Mouse (Mus musculus): ENCODE results near the gene Gnai3. TPM values are rescaled to one million over a fixed set of nuclear protein-coding genes. Genes with fewer than 3 reads are reported as not detected.
A peak's percentile ranks its signal among the peaks of the same experiment; 100 is the strongest.

The Gnai3 gene
- polyA plus RNA-seq (2015; fragmentation: Nextera tagmentation; extraction: Ambion mirVana) = 134 and 147 TPM in 2 replicates

GRCm38 (mm10) chr3:108145534-108146445 is at the start of gene Gnai3:
Gene Gnai3, minus strand, starts transcription at chr3:108146146.
- H3K36me3 ChIP-seq (ENCODE audit: insufficient read depth, low read length) = no peaks in the 10 kb centered on the region
- DNase-seq (ENCODE audit: low spot score) = peak; percentile 98
- ATAC-seq (replicated peaks; ENCODE audit: low FRiP score, low read depth) = peak; percentile 94
- peak; percentile 39; the same call in 1 of the 2 replicates for TF ChIP-seq CTCF (IDR thresholded peaks at IDR 0.05; ENCODE audit: low read depth)
- H3K4me2 ChIP-seq (ENCODE audit: low read length) = peak within 1 kb of the TSS; percentile 64
- H3K4me1 ChIP-seq (replicated peaks; ENCODE audit: insufficient read depth, low read length) = peaks cover 13% of the 10 kb centered on the region
- peak within 1 kb of the TSS; percentile 97 for H3K4me3 ChIP-seq (replicated peaks; ENCODE audit: low read depth, low read length)
- under 1% methylated on average over 63 of the region's 63 CpGs for WGBS
- no peaks in the 10 kb centered on the region for H3K27me3 ChIP-seq (ENCODE audit: insufficient read depth, low read length)
- H3K27ac ChIP-seq = peak within 1 kb of the TSS; percentile 97
- H3K9ac ChIP-seq (ENCODE audit: low read depth, low read length) = peak within 1 kb of the TSS; percentile 94
- no peaks in the 10 kb centered on the region for H3K9me3 ChIP-seq (replicated peaks; ENCODE audit: low read length)

- whole genome bisulfite sequencing = 71% methylated on average over 4 of the region's 4 CpGs
- H3K4me2 ChIP-seq (ENCODE audit: low read length) = no peak overlapping the region
- 0 out of 2 replicates have a peak, but pooled peaks cover 2% of the 10 kb centered on the region for H3K36me3 ChIP-seq (ENCODE audit: insufficient read depth, low read length)
These were observed 49.3 kb upstream of the Gnai3 start for GRCm38 (mm10) chr3:108195287-108195686.

GRCm38 (mm10) chr3:108193686-108194085 is 47.7 kb upstream of the Gnai3 start:
- 59% methylated on average over 4 of the region's 4 CpGs for WGBS

More at GRCm38 (mm10) chr3:108195287-108195686, 49.3 kb upstream of the Gnai3 start:
- Histone ChIP-seq H3K9ac (ENCODE audit: low read depth, low read length) (no peak overlapping the region), H3K27ac (no peak overlapping the region), H3K4me1 (replicated peaks; ENCODE audit: insufficient read depth, low read length) (peaks cover 23% of the 10 kb centered on the region), H3K4me3 (replicated peaks; ENCODE audit: low read depth, low read length) (no peak overlapping the region), H3K27me3 (ENCODE audit: insufficient read depth, low read length) (no peaks in the 10 kb centered on the region), H3K9me3 (replicated peaks; ENCODE audit: low read length) (no peaks in the 10 kb centered on the region)
- ATAC-seq (replicated peaks; ENCODE audit: low FRiP score, low read depth) (no peak), DNase-seq (ENCODE audit: low spot score) (no peak)
- TF ChIP-seq CTCF (IDR thresholded peaks at IDR 0.05; ENCODE audit: low read depth) = no peak

GRCm38 (mm10) chr3:108189897-108190296 is 44.0 kb upstream of the Gnai3 start:
- H3K4me2 ChIP-seq (ENCODE audit: low read length) = no peak overlapping the region; the same call in 1 of the 2 replicates
- no peaks in the 10 kb centered on the region for H3K9me3 ChIP-seq (replicated peaks; ENCODE audit: low read length)
- H3K27ac ChIP-seq = no peak overlapping the region
- 46% methylated on average over 5 of the region's 5 CpGs for WGBS
- no peaks in the 10 kb centered on the region for H3K27me3 ChIP-seq (ENCODE audit: insufficient read depth, low read length)
- ATAC-seq (replicated peaks; ENCODE audit: low FRiP score, low read depth) = no peak
- no peak for DNase-seq (ENCODE audit: low spot score)
- no peak overlapping the region for H3K9ac ChIP-seq (ENCODE audit: low read depth, low read length)
- TF ChIP-seq CTCF (IDR thresholded peaks at IDR 0.05; ENCODE audit: low read depth) = no peak
- H3K4me1 ChIP-seq (replicated peaks; ENCODE audit: insufficient read depth, low read length) = peaks cover 10% of the 10 kb centered on the region
- no peaks in the 10 kb centered on the region for H3K36me3 ChIP-seq (ENCODE audit: insufficient read depth, low read length)
- no peak overlapping the region for H3K4me3 ChIP-seq (replicated peaks; ENCODE audit: low read depth, low read length)

More at GRCm38 (mm10) chr3:108193686-108194085, 47.7 kb upstream of the Gnai3 start:
- Histone ChIP-seq H3K27me3 (ENCODE audit: insufficient read depth, low read length) (no peaks in the 10 kb centered on the region), H3K4me1 (replicated peaks; ENCODE audit: insufficient read depth, low read length) (peaks cover 20% of the 10 kb centered on the region; the same call in 1 of the 2 replicates), H3K4me2 (ENCODE audit: low read length) (no peak overlapping the region), H3K36me3 (ENCODE audit: insufficient read depth, low read length) (0 out of 2 replicates have a peak, but pooled peaks cover 2% of the 10 kb centered on the region), H3K27ac (no peak overlapping the region), H3K9ac (ENCODE audit: low read depth, low read length) (no peak overlapping the region), H3K4me3 (replicated peaks; ENCODE audit: low read depth, low read length) (no peak overlapping the region), H3K9me3 (replicated peaks; ENCODE audit: low read length) (no peaks in the 10 kb centered on the region)
- no peak for TF ChIP-seq CTCF (IDR thresholded peaks at IDR 0.05; ENCODE audit: low read depth)
- ATAC-seq (replicated peaks; ENCODE audit: low FRiP score, low read depth) (no peak), DNase-seq (ENCODE audit: low spot score) (no peak)

- Histone ChIP-seq H3K4me2 (ENCODE audit: low read length) (no peak overlapping the region), H3K9ac (ENCODE audit: low read depth, low read length) (no peak overlapping the region), H3K36me3 (ENCODE audit: insufficient read depth, low read length) (no peaks in the 10 kb centered on the region), H3K4me3 (replicated peaks; ENCODE audit: low read depth, low read length) (no peak overlapping the region), H3K4me1 (replicated peaks; ENCODE audit: insufficient read depth, low read length) (peaks cover 8% of the 10 kb centered on the region), H3K9me3 (replicated peaks; ENCODE audit: low read length) (no peaks in the 10 kb centered on the region), H3K27ac (no peak overlapping the region), H3K27me3 (ENCODE audit: insufficient read depth, low read length) (no peaks in the 10 kb centered on the region)
- WGBS = 68% methylated on average over 9 of the region's 9 CpGs
- no peak for TF ChIP-seq CTCF (IDR thresholded peaks at IDR 0.05; ENCODE audit: low read depth)
- ATAC-seq (replicated peaks; ENCODE audit: low FRiP score, low read depth) = no peak
- no peak for DNase-seq (ENCODE audit: low spot score)
These were observed 43.0 kb upstream of the Gnai3 start for GRCm38 (mm10) chr3:108188716-108189490.
